Mouse (Mus musculus) frontal cortex, adult (tissue): ENCODE results near the gene Fam83c.

Experiments
- ATAC-seq: cut with Nextera tagmentation; 2 replicates; pipeline ENCODE4 v1.9.2; 2017; ENCODE audit warnings: mild to moderate bottlenecking, moderate library complexity, mixed read lengths; ENCODE audit not compliant: low TSS enrichment

Gene Fam83c

GRCm38 (mm10) chr2:155826630-155827424 is 7.8 kb downstream of the Fam83c start, which contains the start of gene Eif6:
Eif6 (minus strand) TSS chr2:155826925.
- ATAC-seq = peak; percentile 92

DNA sequence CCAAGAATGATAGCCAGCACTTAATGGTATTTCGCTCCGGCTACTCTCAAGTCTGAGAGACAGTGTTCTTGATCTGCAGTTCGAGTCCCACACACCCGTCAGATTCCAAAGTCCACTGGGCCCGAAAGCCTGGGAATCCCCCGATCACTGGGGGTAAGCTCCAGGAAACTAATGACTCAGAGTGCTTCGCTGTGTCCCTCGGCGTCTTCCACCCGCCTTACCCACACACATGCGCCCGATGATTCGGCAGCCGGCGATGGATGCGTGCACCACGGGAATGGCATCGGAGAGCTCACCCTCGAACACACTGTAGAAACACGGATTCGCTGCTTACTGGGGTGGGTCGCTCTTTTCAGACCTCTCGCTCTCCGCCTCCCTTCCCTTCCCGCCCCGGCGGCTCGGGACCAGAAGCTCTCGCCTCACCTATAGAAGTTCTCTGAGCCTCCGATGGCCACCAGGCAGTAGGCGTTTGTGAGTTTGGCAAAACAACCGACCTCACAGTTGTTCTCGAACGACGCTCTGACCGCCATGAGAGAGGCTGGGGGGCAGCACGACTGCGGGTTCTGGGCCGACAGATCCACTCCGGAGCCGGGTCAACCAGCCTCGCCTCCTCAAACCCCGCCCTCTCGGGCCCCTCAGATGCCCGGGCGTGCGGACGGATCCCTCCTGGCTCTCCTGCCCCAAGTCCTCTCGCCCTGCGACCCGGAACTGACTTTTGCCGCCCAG is 8.6 kb downstream of the Fam83c start:
- 0 out of 2 replicates have a peak, but pooled peaks have one; percentile 20 for ATAC-seq

- ATAC-seq = no peak
These were observed 10.9 kb downstream of the Fam83c start for GRCm38 (mm10) chr2:155823722-155824121.

- ATAC-seq = no peak
These were observed 13.9 kb downstream of the Fam83c start for GRCm38 (mm10) chr2:155820779-155821178.

DNA sequence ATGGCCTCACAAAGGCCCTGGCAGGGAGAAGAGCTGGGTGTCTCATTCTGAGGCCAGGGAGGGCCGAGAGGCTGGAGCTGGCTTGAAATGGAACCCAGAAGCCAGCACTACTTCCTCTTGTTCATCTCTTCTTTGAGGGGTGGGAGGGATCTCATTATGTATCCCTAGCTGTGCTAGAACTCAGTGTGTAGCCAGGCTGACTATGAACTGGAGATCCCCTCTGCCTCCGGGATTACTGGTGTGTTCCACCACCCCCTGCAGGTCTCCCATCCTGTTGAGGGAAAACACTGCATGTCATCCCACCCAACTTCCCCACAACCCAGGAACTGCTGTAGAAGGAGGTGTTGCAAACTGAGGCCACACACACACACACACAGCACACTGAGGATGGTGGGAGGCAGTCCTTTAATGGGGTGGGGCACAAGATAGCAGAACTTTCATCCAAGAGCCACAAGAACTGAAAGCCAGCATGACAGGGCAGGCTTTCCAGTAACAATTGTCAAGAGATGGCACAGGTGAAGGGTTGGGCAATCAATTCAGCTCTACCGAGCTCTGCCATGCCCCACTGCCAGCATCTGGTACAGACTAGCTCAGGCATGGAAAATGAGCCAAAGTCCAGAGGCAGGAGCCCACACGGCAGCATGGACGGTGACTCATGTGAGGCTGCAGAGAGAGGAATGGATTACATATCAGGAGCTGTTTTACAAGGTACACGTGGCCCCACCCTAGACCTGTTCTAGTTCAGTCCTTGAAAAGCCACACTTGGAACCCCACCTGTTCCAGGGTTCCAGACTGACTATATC is 15.0 kb downstream of the Fam83c start:
- ATAC-seq = peak; percentile 5; the same call in 1 of the 2 replicates

- no peak for ATAC-seq
These were observed 15.4 kb downstream of the Fam83c start, which contains the start of gene BC029722 for GRCm38 (mm10) chr2:155819392-155819448. BC029722 (minus strand) TSS chr2:155819426.

GRCm38 (mm10) chr2:155818596-155819391 is 15.9 kb downstream of the Fam83c start:
- peak; percentile 85 for ATAC-seq

GRCm38 (mm10) chr2:155817301-155818245 is 17.1 kb downstream of the Fam83c start:
- no peak for ATAC-seq

- no peak for ATAC-seq
These were observed 18.5 kb downstream of the Fam83c start for GRCm38 (mm10) chr2:155816179-155816578.

- no peak for ATAC-seq
These were observed 19.8 kb downstream of the Fam83c start for GRCm38 (mm10) chr2:155814829-155815228.

- ATAC-seq = no peak
These were observed 22.0 kb downstream of the Fam83c start for GRCm38 (mm10) chr2:155812637-155813036.

DNA sequence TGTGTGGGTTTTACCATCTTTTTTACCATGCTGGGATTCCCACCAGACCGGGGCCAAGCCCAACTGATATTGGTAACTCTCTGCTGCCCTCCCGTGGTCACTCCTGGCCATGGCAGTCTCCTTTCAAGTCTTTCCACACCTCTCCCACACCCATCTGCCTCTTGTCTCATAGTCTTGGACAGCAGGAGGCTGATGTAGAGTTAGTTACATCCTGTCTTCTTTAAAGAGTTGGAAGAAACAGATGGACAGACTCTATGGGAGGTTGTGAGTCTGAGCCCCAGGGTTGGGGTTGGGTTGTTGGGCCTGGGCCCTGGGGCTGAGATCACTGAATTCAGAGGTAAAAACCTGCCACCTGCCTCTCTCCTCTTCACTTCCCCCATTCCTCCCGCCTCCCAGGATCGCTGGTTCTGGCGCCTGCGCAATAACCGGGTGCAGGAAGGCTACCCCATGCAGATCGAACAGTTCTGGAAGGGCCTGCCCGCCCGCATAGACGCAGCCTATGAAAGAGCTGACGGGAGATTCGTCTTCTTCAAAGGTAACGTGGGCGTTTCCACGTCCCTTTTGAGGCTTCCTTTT is 22.7 kb downstream of the Fam83c start:
- peak; percentile 85 for ATAC-seq

GRCm38 (mm10) chr2:155809620-155810019 is 25.0 kb downstream of the Fam83c start:
- ATAC-seq = no peak

- no peak for ATAC-seq
These were observed 27.2 kb downstream of the Fam83c start for GRCm38 (mm10) chr2:155807408-155807807.

DNA sequence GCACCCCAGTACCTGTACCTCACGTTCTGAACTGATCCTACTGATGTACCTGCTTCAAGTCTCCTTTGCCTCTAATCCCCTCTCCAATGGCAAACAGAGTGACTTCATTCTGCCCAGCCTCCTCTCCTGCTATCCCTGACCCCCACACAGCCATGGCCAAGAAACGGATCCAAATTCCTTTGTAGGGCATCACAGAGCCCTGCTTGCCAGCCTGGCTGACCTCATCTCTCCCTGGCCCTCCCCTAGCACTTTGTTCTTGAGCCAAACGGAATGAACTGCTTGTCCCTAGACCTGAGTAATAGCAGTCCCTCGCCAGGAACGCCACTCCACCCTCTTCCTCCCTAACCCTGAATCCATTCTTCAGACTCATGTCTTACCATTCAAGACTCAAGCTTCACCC is 28.1 kb downstream of the Fam83c start:
- ATAC-seq = no peak

DNA sequence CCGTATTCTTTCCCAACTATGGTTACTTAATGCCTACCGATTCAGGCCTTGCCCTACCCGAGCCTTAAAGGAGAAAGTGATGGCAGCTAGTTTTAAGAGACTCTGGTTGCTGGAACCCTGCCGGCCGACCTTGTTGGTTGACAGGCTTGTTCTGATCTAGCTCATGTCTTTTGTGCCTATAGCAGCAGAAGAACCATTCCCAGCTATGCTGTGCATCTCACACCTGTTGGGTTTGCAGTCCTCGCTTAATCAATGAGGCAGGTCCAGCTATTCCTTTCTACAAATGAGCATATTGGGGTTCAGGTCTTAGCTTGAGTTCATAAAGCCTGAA is 28.8 kb downstream of the Fam83c start:
- no peak for ATAC-seq

DNA sequence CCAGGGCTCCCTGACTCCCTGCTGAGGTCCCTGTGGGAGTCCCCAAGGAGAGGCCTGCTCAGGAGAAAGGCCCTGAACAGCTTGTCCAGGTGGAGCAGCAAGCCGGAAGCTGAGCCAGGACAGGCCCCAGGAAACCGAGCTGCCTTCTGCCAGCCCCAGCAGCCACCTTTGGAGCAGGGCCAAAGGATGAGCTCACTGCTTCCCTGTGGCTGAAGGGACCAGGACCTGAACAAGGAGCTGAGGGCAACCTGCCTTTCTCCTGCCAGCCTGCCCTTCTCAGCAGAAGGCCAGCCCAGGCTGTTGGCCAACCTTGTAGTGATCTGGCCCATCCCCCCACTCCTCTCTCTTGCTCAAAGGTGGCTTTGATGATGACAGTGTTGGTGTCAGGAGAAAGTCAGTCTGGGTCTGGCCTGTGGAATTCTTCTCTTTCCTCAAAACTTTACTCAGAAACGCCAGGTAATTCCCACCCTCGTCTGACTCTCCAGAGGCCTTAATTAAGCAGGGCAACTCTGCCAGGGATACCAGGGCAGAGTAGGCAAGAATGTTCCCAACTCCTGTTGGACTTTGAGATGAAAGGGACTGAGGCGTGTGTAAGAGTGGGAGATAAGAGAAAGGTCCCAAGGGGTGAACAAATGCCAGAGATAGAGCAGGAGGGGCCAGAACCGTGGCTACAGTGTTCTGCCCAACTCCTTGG is 29.3 kb downstream of the Fam83c start:
- no peak for ATAC-seq

- ATAC-seq = no peak
These were observed 30.6 kb downstream of the Fam83c start for GRCm38 (mm10) chr2:155804053-155804452.

DNA sequence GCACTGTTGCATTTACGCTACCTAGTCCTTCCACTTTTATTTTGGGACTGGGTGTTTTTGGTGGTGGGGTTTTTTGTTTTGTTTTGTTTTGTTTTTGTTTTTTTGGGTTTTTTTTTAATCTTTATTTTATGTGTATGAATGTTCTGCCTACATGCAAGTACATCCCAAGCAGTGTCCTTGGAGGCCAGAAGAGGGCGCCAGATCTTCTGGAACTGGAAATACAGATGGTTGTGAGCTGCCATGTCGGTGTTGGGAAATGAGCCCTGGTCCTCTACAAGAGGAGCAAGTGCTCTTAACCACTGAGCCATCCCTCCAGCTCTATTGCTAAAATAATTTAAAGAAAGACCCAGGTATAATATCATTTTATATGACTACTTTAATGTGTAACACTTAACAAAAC is 31.9 kb downstream of the Fam83c start:
- no peak for ATAC-seq

DNA sequence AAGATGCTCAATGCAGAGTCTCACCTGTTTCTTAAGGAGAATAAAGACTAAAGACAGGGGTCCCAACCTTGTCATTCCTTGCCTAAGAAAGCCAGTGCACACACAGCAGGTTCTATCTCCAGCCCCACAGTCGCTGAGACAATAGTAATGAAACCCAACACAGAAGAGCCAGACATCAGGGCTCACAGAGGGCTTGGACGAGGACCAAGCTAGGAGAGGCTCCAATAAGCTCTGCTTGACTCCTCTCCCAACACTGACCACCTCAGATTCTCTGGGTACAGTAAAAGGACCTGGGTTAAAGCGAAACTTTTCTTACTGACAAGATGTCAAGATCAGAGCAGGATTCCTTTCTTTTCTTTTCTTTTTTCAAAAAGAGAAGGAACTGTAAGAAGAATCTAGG is 36.0 kb downstream of the Fam83c start:
- no peak for ATAC-seq
